Mouse (Mus musculus) small intestine, adult 2 months (tissue): ENCODE results near the gene Drg1. TPM values are rescaled to one million over a fixed set of nuclear protein-coding genes. Genes with fewer than 3 reads are reported as not detected.

Source experiments
- H3K27ac ChIP-seq: fragments of 200-500 bp; 2 replicates; pipeline ENCODE4 v1.5.1; 2012; ENCODE audit warnings: low read depth, low read length, control low read depth, inconsistent platforms; ENCODE audit not compliant: insufficient read depth
- H3K27me3 ChIP-seq: fragments of 200-500 bp; 2 replicates; pipeline ENCODE4 v1.6.1; 2012; ENCODE audit warnings: mild to moderate bottlenecking, moderate library complexity, low read length, inconsistent platforms; ENCODE audit not compliant: control insufficient read depth, insufficient read depth
- H3K36me3 ChIP-seq: fragments of 200-500 bp; 2 replicates; pipeline ENCODE4 v1.6.1; 2012; ENCODE audit warnings: mild to moderate bottlenecking, low read length, control low read depth, inconsistent platforms; ENCODE audit not compliant: control insufficient read depth, insufficient read depth
- H3K4me1 ChIP-seq: fragments of 200-500 bp; 2 replicates; pipeline ENCODE4 v1.6.1; 2012; ENCODE audit warnings: low read length, inconsistent platforms, mixed read lengths; ENCODE audit not compliant: control insufficient read depth, insufficient read depth, insufficient read length
- H3K4me3 ChIP-seq: fragments of 200-500 bp; 2 replicates; pipeline ENCODE4 v1.5.1; 2012; ENCODE audit warnings: low read depth, mild to moderate bottlenecking, control low read depth, inconsistent platforms, low read length, moderate library complexity
- CTCF ChIP-seq: fragments of 200-500 bp; IDR thresholded peaks from 2 replicates; pipeline ENCODE4 v1.5.1; 2012; ENCODE audit warnings: low read depth, mild to moderate bottlenecking, control low read depth, inconsistent platforms, low read length, moderate library complexity, mixed read lengths; ENCODE audit not compliant: insufficient replicate concordance, insufficient read length; ENCODE audit errors: extremely low read depth
- POLR2A ChIP-seq: fragments of 200-500 bp; IDR thresholded peaks from 2 replicates; pipeline ENCODE4 v1.6.1; 2012; ENCODE audit warnings: low read depth, mild to moderate bottlenecking, control low read depth, inconsistent platforms, low read length, moderate library complexity
- WGBS: fragments of 180-500 bp; shearing (Covaris S2); methylation state at CpG from one replicate; pipeline ENCODE4 v1.1.7; 2018; 5-methylcytosine and 5-hydroxymethylcytosine counted together
- polyA plus RNA-seq: library from polyadenylated mRNA; depleted of rRNA; stranded (reverse); fragments of >200 nt; gene quantifications from 2 replicates; pipeline ENCODE4 v1.2.3, GENCODE M21; 2012; rRNA removed

The Drg1 gene
- 4.7 and 9.6 TPM in 2 replicates for polyA plus RNA-seq

DNA sequence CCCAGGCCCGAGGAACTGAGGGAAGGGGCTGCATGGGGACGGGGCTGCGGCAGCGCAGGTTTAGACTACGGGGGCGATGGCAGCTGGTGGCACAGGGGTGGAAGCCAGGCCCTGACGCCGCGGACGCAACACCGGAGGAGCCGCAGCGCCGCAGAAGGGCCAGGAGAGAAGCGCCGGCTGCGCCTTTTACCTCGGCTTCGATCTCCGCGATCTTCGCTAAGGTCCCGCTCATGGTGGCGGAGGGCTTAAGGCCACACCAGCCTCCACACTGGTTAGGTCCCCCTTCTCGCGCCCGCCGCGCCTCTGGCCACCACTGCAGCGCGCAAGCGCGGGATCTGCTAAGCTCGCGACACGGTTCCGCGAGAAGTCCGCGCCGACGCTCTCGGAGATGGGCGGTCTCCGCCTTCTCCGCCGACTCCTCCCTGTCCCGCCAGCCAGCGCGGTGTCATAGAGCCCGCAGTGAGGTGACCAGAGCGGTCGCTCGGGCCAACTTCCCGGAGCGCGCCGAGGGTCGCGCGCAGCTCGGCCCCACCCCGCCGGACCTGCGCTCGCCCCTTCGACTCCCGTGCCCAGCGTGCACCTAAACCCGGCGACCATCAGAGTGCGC is at the start of gene Drg1:
Gene Drg1, minus strand, starts transcription at position 337 of the 607 bp plus-strand sequence.
- under 1% methylated on average over 72 of the region's 72 CpGs for WGBS
- Histone ChIP-seq H3K27me3 (no peaks in the 10 kb centered on the region), H3K36me3 (peaks cover 10% of the 10 kb centered on the region), H3K27ac (peak within 1 kb of the TSS; percentile 37), H3K4me3 (peak within 1 kb of the TSS; percentile 87), H3K4me1 (peaks cover 5% of the 10 kb centered on the region; the same call in 1 of the 2 replicates)
- TF ChIP-seq CTCF (no peak), POLR2A (peak; percentile 98)

DNA sequence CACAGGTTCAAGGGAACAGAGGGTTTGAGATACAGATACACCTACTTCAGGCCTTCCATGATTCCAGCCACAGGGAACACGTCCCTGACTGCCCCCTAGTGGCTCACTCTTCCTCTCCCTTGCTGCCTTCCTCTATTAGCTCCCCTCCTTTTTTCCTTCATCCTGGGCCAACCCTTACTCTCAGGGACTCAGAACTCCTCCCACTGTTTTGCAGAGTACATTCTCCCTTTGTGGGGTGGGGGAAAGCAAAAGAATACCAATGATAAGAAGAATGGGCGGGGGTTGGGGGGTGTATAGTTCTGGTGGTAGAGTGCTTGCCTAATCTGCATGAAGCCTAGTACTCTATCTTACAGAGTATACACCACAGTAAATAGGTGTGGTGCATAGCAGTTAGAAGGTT is 47.9 kb upstream of the Drg1 start:
- no peak overlapping the region for H3K4me3 ChIP-seq
- peaks cover 8% of the 10 kb centered on the region for H3K36me3 ChIP-seq
- no peaks in the 10 kb centered on the region for H3K4me1 ChIP-seq
- 34% methylated on average over 2 of the region's 2 CpGs for WGBS
- no peaks in the 10 kb centered on the region for H3K27me3 ChIP-seq
- no peak overlapping the region for H3K27ac ChIP-seq
- TF ChIP-seq CTCF (peak; percentile 72; the same call in 1 of the 2 replicates), POLR2A (no peak)

DNA sequence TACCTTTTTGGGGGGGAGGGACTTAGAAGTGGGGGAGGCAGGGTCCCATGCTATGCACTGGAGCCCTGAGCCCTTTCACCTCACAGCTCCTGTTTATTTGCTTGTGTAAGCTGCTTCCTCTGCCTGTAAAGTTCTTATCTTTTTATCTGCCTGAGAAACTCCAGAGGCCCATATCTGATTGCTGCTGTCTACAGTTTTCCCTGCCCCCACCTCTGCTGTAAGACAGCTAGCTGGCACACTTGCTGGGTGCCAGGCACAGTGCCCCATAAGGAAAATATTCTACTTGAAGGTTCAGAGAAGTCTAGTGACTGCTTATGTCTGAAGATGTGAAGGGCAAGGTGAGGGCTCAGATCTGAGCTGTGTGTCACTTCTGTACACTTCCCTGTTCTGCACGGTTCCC is 47.1 kb upstream of the Drg1 start:
- no peak overlapping the region for H3K4me3 ChIP-seq
- TF ChIP-seq POLR2A = no peak
- no peak for TF ChIP-seq CTCF
- 62% methylated on average over 1 of the region's 1 CpGs for WGBS
- H3K27me3 ChIP-seq = no peaks in the 10 kb centered on the region
- H3K36me3 ChIP-seq = peaks cover 13% of the 10 kb centered on the region
- H3K4me1 ChIP-seq = no peaks in the 10 kb centered on the region
- H3K27ac ChIP-seq = no peak overlapping the region

DNA sequence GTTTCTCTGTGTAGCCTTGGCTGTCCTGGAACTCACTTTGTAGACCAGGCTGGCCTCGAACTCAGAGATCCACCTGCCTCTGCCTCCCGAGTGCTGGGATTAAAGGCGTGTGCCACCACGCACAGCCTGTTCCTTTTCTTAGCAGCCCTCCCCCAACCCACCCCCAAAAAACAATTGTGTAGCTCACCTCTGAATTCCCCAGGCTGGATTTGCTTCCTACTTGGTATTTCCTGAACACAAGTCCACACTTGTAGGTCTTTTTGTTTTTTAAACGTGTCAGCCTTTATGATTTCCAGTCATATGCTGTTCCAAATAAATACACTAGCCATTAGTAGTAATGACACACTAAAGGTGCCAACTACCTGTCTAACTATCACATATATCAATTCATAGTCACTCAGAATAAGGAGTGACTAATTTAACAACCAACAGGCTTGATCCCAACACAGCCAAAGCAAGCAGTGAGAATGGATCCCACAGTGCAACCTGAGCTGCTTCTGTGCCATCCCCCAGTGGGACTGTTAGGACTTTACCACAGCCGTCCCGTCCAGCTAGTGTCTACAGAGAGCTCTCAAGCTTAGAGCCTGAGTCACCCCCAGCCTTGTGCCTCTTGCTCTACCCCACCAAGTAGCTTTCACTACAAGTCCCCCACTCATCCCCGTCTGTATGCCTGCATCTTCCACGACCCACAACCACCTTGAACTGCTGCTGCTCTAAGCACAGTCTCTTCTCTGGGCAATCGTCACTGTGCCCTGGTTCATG is 45.6 kb upstream of the Drg1 start:
- no peak overlapping the region for H3K4me3 ChIP-seq
- H3K27me3 ChIP-seq = no peaks in the 10 kb centered on the region
- 85% methylated on average over 10 of the region's 10 CpGs for WGBS
- no peaks in the 10 kb centered on the region for H3K4me1 ChIP-seq
- no peak overlapping the region for H3K27ac ChIP-seq
- peaks cover 28% of the 10 kb centered on the region for H3K36me3 ChIP-seq
- no peak for TF ChIP-seq POLR2A
- no peak for TF ChIP-seq CTCF

DNA sequence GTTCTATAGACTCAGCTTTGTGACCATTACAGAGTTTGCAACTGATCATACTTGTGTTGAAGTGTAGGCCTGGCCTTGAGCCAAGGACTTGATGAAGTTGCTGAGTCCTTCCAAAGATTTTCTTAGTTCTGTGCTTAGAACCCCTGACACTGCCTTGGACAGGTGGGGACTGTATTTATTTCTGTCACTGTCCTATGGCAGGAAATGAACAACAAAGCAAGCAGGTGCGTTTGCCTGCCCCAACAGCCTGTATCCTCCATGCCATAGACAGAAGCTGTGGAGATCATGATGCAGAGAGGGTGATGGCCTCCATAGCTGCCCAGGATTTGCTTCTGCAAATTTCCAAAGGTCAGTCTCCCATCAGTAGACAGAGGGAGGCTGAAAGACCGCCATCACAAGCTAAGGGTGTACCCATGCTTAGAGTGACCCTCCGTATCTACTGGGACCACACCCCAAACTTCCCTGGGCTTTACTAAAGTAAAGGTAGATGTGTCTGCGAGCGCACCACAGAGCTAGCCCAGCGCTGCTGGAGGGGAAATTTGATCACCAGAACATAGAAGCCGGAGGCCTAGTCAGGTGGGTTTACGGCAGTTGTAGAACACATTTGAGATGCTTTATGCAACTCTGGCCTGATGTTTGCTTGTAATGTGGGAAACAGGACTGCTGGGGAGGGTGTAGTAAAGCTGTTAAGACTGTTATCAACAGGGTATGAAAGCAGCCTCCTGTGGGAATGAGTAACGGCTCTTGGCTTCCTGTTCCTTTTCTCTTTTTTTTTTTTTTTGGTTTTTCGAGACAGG is 44.8 kb upstream of the Drg1 start:
- H3K27ac ChIP-seq = no peak overlapping the region

DNA sequence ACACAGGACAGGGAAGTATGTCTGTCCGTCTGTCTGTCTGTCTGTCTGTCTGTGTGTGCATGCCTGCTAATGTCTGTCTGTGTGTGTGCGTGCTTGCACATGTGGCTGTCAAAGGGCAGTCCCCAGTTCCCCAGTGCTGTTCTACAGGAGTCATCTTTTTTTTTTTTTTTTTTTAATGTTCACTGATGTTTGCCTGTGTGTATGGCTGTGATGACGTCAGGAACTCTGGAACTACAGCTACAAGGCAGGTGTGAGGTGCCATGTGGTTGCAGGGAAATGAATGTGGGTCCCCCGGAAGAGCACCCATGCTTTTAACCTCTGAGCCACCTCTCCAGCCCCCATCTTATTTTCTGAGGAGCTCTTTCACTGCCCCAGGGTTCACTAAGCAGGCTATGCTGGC is 43.7 kb upstream of the Drg1 start:
- 87% methylated on average over 4 of the region's 4 CpGs for WGBS
- Histone ChIP-seq H3K4me1 (no peaks in the 10 kb centered on the region), H3K4me3 (no peak overlapping the region), H3K27me3 (no peaks in the 10 kb centered on the region), H3K27ac (no peak overlapping the region), H3K36me3 (peaks cover 37% of the 10 kb centered on the region)
- TF ChIP-seq CTCF = no peak
- TF ChIP-seq POLR2A = no peak

More for the DNA sequence above, 44.8 kb upstream of the Drg1 start:
- no peak overlapping the region for H3K4me3 ChIP-seq
- WGBS = 79% methylated on average over 10 of the region's 10 CpGs
- no peaks in the 10 kb centered on the region for H3K4me1 ChIP-seq
- peaks cover 33% of the 10 kb centered on the region for H3K36me3 ChIP-seq
- TF ChIP-seq POLR2A (no peak), CTCF (no peak)
- no peaks in the 10 kb centered on the region for H3K27me3 ChIP-seq

DNA sequence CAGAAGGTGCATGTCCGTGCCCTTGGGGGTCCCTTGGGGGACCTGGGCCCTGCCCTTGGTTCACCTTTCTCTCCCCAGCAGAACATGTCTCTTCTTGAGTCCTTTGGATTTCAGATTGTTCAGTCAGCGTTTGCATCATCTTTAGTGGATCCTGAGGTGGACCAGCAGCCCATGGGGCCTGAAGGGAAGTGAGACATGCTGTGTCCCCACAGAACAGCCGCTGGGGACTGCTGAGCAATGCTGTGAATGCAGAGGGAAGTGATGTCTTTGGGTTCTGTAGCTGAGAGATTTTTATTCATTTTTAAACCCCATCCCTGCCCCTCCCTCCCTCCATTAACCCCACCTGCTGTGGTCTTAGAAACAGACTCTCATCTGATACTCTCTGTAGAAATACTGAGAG is 41.7 kb upstream of the Drg1 start:
- H3K4me3 ChIP-seq = no peak overlapping the region
- no peak for TF ChIP-seq CTCF
- TF ChIP-seq POLR2A = no peak
- no peaks in the 10 kb centered on the region for H3K4me1 ChIP-seq
- H3K36me3 ChIP-seq = peaks cover 37% of the 10 kb centered on the region
- no peak overlapping the region for H3K27ac ChIP-seq
- H3K27me3 ChIP-seq = no peaks in the 10 kb centered on the region
- WGBS = 88% methylated on average over 3 of the region's 3 CpGs
